Comparison of ENCODE assay signal across 10 mouse cellular contexts in genomic region chr10:125114318-125114717, GRCm38 (mm10).
DNase-seq lines count a peak whose midpoint lies in the region; ATAC-seq and TF ChIP-seq lines count a peak whose summit lies in the region.
"Had no signal": no experiment of that assay in that cellular context is flagged by ENCODE, and none has a peak within 500 bp of the region (broad histone marks: within the 10 kb centered on the region; RNA-seq: fewer than 3 reads in every experiment).

No protein-coding gene starts in this region.

- peak; percentile 5 for DNase-seq in adrenal gland, postnatal 10 days
- DNase-seq in adrenal gland, adult 2 months, result no peak
- DNase-seq in kidney, adult 2 months, result peak; percentile 5
- DNase-seq in embryo, embryonic 9.5 days (ENCODE audit: extremely low spot score), result peak; percentile 8
- no peak for DNase-seq in midbrain, embryonic 14.5 days

- TF ChIP-seq POLR2A in kidney, adult 2 months (IDR thresholded peaks at IDR 0.05; ENCODE audit: low read depth, low read length), result no peak
- TF ChIP-seq POLR2A in ES-Bruce4 (IDR thresholded peaks at IDR 0.05; ENCODE audit: insufficient read depth, low read length), result no peak

- H3K4me1 ChIP-seq in kidney, adult 2 months (ENCODE audit: control insufficient read depth, insufficient read depth, low read length), result no peaks in the 10 kb centered on the region
- no peaks in the 10 kb centered on the region for H3K4me1 ChIP-seq in kidney, embryonic 16.5 days (ENCODE audit: insufficient read depth, low read length)
- H3K4me1 ChIP-seq in ES-Bruce4 (ENCODE audit: control insufficient read depth, insufficient read depth, low read length), result no peaks in the 10 kb centered on the region
- no peaks in the 10 kb centered on the region for H3K4me1 ChIP-seq in midbrain, embryonic 14.5 days (ENCODE audit: control insufficient read depth, insufficient read depth, low read length)
- H3K4me1 ChIP-seq: heart, embryonic 15.5 days; neural tube, embryonic 15.5 days had no signal

- no peaks in the 10 kb centered on the region for H3K27me3 ChIP-seq in kidney, adult 2 months (replicated peaks; ENCODE audit: control insufficient read depth, insufficient read depth, low read length)
- no peaks in the 10 kb centered on the region for H3K27me3 ChIP-seq in kidney, embryonic 16.5 days (ENCODE audit: insufficient read depth, low read length)
- no peaks in the 10 kb centered on the region; the same call in 1 of the 2 replicates for H3K27me3 ChIP-seq in ES-Bruce4 (ENCODE audit: control insufficient read depth, insufficient read depth, low read length, poor library complexity, severe bottlenecking)
- no peaks in the 10 kb centered on the region for H3K27me3 ChIP-seq in midbrain, embryonic 14.5 days (ENCODE audit: control insufficient read depth, insufficient read depth, low read length)
- H3K27me3 ChIP-seq: heart, embryonic 15.5 days; neural tube, embryonic 15.5 days had no signal

- no peak overlapping the region for H3K4me3 ChIP-seq in kidney, adult 2 months (ENCODE audit: insufficient read depth, low read depth, low read length)
- H3K4me3 ChIP-seq in kidney, embryonic 16.5 days (ENCODE audit: low read length), result no peak overlapping the region
- H3K4me3 ChIP-seq in ES-Bruce4 (ENCODE audit: low read depth, low read length), result no peak overlapping the region
- H3K4me3 ChIP-seq in midbrain, embryonic 14.5 days (replicated peaks; ENCODE audit: low read depth, low read length), result no peak overlapping the region
- H3K4me3 ChIP-seq: heart, embryonic 15.5 days; neural tube, embryonic 15.5 days had no signal

- H3K36me3 ChIP-seq in kidney, adult 2 months (ENCODE audit: control insufficient read depth, insufficient read depth, low read length), result no peaks in the 10 kb centered on the region
- H3K36me3 ChIP-seq in kidney, embryonic 16.5 days (ENCODE audit: insufficient read depth, low read length), result no peaks in the 10 kb centered on the region
- H3K36me3 ChIP-seq in ES-Bruce4 (ENCODE audit: control insufficient read depth, insufficient read depth, low read length, poor library complexity, severe bottlenecking), result no peaks in the 10 kb centered on the region
- H3K36me3 ChIP-seq in midbrain, embryonic 14.5 days (ENCODE audit: control insufficient read depth, insufficient read depth, low read length), result no peaks in the 10 kb centered on the region
- H3K36me3 ChIP-seq: heart, embryonic 15.5 days; neural tube, embryonic 15.5 days had no signal

- no peak overlapping the region for H3K4me2 ChIP-seq in kidney, embryonic 16.5 days (replicated peaks; ENCODE audit: low read depth, low read length)
- H3K4me2 ChIP-seq in midbrain, embryonic 14.5 days (ENCODE audit: low read length), result no peak overlapping the region
- H3K4me2 ChIP-seq: heart, embryonic 15.5 days; neural tube, embryonic 15.5 days had no signal

- TF ChIP-seq EP300 in ES-Bruce4 (IDR thresholded peaks at IDR 0.05; ENCODE audit: insufficient read depth, low read depth, low read length), result no peak

- 0 out of 2 replicates have a peak, but pooled peaks cover 4% of the 10 kb centered on the region for H3K9me3 ChIP-seq in kidney, embryonic 16.5 days (ENCODE audit: low read length)
- no peaks in the 10 kb centered on the region for H3K9me3 ChIP-seq in ES-Bruce4 (replicated peaks; ENCODE audit: control insufficient read depth, insufficient read depth, low read length, poor library complexity, severe bottlenecking)
- no peaks in the 10 kb centered on the region for H3K9me3 ChIP-seq in midbrain, embryonic 14.5 days (ENCODE audit: control insufficient read depth, low read length)
- H3K9me3 ChIP-seq: heart, embryonic 15.5 days; neural tube, embryonic 15.5 days had no signal

- peak; percentile 46 for TF ChIP-seq CTCF in kidney, adult 2 months (conservative IDR thresholded peaks at IDR 0.05; ENCODE audit: insufficient read depth, insufficient read length, low read depth, low read length)
- TF ChIP-seq CTCF in ES-Bruce4 (IDR thresholded peaks at IDR 0.05; ENCODE audit: low read depth, low read length), result peak; percentile 16

- no peak overlapping the region for H3K27ac ChIP-seq in kidney, adult 2 months (ENCODE audit: insufficient read depth, low read depth, low read length)
- H3K27ac ChIP-seq in kidney, embryonic 16.5 days (ENCODE audit: low read length), result no peak overlapping the region
- H3K27ac ChIP-seq in ES-Bruce4 (ENCODE audit: insufficient read depth, low read length), result no peak overlapping the region
- no peak overlapping the region for H3K27ac ChIP-seq in midbrain, embryonic 14.5 days (replicated peaks; ENCODE audit: low read depth, low read length)
- H3K27ac ChIP-seq: heart, embryonic 15.5 days; neural tube, embryonic 15.5 days had no signal

- 29% methylated on average over 1 of the region's 1 CpGs for WGBS in kidney, adult 2 months
- 6% methylated on average over 1 of the region's 1 CpGs for WGBS in kidney, embryonic 16.5 days
- WGBS in midbrain, embryonic 14.5 days, result 24% methylated on average over 1 of the region's 1 CpGs

- no peak overlapping the region for H3K9ac ChIP-seq in kidney, embryonic 16.5 days (replicated peaks; ENCODE audit: low read length)
- no peak overlapping the region for H3K9ac ChIP-seq in ES-Bruce4 (ENCODE audit: low read depth, poor library complexity, severe bottlenecking)
- H3K9ac ChIP-seq in midbrain, embryonic 14.5 days (replicated peaks; ENCODE audit: low read length), result no peak overlapping the region
- H3K9ac ChIP-seq: heart, embryonic 15.5 days; neural tube, embryonic 15.5 days had no signal

- ATAC-seq in kidney, embryonic 16.5 days (ENCODE audit: low FRiP score, low TSS enrichment), result no peak
- ATAC-seq in monocyte, adult 5-6 weeks (replicated peaks; ENCODE audit: insufficient number of reproducible peaks, low FRiP score, low TSS enrichment, poor library complexity, severe bottlenecking), result no peak
- ATAC-seq in midbrain, embryonic 14.5 days (ENCODE audit: low FRiP score, low TSS enrichment), result no peak

Comparison
In these comparisons a context has a peak if more than half of its experiments do, and no peak if none do; other contexts are left out.
1. DNase-seq: peak in adrenal gland, postnatal 10 days (single experiment), kidney, adult 2 months (single experiment) and embryo, embryonic 9.5 days (single experiment); none in adrenal gland, adult 2 months (single experiment) and midbrain, embryonic 14.5 days (single experiment).